Mouse (Mus musculus) cerebellum, adult 8-10 months (tissue): ENCODE results near the gene Nudt2.
"Not testable (repeated sequence)": the region's sequence is repeated elsewhere in the genome, so short reads cannot be mapped to it uniquely, and the experiment has no call there.

ENCODE experiments used
- DNase-seq: peaks from one replicate; pipeline ENCODE4 v3.0.0; 2022

Nudt2 gene

DNA sequence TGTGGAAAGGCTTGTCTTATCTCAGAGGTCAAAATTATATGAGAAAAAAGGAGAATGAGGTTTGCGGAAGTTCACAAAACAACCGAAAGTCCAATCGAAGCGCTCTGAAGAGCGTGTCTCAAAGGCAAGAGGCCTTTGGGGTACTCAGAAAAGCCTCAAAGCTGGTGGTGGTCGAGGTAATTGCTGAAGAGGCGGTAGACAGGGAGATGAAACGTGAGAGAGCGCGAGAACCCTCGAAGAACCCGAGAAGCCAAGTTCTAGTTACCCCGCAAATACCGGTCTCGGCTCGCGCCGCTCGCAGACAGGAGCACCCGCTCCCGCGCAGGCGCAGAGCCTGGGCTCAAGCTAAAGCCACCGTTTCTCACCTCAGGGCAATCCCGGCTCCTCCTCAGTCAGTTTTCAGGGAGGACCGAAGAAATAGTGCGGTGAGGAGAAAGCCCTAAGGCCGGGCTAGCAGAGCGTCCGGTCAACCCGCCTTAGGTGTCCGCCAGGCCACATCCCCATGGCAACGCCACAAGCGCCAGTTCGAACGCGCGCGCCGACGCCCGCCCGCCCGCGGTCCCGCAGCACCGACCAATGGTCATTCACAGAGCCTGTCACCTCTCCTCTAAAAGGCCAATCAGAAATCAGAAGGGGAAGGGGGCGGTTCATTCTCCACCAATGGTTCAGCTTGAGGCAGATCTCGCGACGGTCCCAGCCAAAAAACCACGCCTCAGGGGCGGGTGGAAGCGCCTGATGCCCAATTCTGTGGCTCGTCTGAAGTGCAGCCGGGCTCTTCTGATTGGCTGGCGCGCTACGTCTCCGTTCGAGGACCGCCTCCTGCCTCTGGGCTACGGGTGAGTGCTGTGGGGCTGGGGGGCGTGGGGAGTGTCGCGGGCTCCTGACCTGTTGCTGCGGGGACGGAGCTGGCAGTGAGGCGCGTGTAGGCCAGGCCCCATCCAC, at the start of gene Nudt2, which contains the start of gene Kif24:
Gene Nudt2 (plus strand): TSS at position 807 of the 942 bp plus-strand sequence.
Gene Kif24 (minus strand): TSS at position 543 of the 942 bp plus-strand sequence.
- peak; percentile 97 for DNase-seq

DNA sequence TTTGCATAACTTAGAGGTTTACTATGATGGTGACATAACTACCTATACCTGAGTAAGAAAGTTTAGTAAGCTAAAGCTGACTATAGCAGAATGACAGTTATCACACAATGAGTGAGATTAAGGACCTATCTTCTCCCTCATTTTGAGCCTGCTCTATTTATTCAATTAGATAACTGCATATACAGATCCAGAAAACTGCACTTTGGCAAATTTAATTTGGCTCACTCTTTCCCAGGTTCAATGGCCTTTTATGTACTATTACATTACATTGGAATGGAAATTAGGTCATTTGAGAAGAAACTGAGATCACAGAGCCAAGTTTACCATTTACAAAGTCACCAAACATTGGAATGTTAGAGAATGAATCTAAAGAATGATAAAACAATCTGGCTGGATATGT, 48.0 kb upstream of the Nudt2 start:
- DNase-seq, result no peak

DNA sequence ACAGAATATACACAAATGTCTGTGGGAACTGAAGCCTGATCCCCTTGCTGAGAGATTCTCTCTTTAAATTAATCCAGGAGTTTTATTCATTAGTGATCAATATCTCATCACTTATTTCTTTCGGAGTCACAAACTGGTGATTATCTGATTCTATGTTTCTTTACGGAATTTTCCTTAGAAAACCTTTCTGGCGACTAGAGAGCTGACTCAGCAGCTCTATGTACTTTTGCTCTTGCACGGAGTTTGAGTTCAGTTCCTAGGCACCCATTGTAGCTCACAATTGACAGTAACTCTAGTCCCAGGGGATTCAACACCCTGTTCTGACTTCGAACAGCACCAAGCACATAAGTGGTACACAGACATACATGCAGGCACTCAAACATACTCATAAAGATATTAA, 26.0 kb upstream of the Nudt2 start:
- no peak for DNase-seq

- DNase-seq, result no peak
These were observed 22.1 kb upstream of the Nudt2 start for GRCm38 (mm10) chr4:41442790-41443302.

- DNase-seq, result no peak
These were observed 17.4 kb upstream of the Nudt2 start for GRCm38 (mm10) chr4:41447595-41447994.

GRCm38 (mm10) chr4:41460690-41461089, 4.3 kb upstream of the Nudt2 start:
- no peak for DNase-seq

DNA sequence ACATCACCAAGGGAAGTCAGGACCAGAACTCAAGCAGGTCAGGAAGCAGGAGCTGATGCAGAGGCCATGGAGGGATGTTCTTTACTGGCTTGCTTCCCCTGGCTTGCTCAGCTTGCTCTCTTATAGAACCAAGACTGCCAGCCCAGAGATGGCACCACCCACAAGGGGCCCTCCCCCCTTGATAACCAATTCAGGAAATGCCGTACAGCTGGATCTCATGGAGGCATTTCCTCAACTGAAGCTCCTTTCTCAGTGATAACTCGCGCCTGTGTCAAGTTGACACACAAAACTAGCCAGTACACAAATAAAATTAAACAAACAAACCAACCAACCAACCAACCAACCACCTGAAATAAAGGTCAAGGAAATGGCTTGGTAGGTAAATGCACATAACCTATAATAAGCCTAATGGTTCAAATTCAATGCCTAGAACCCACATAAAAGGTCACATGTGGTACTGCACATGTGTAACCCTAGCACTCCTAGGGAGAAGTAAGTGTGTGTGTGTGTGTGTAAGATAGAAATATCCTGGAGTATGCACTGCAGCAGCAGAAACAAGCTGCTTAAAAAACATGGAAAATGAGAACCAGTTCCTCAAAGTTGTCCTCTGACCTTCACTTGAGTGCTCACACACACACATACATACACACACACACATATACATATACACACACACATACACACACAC, 1.8 kb upstream of the Nudt2 start:
- not testable (repeated sequence) for DNase-seq

DNA sequence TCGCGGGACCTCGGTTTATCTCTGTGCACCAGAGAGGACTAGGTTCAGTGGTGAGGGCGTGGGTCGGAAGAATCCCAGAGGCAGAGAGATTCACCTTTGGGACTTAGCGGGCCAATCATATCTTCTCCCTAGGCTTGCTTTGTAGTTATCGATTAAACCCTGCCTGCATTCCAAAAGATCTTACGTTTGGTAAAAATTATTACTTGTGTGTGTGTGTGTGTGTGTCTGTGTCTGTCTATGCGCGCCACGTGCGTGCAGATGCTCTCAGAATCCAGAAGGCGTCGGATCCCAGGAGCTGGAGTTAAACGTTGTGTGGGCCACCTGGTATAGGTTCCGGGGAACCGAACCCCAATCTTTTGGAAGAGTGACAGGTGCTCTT, 325 bp downstream of the Nudt2 start:
- DNase-seq, result no peak

DNA sequence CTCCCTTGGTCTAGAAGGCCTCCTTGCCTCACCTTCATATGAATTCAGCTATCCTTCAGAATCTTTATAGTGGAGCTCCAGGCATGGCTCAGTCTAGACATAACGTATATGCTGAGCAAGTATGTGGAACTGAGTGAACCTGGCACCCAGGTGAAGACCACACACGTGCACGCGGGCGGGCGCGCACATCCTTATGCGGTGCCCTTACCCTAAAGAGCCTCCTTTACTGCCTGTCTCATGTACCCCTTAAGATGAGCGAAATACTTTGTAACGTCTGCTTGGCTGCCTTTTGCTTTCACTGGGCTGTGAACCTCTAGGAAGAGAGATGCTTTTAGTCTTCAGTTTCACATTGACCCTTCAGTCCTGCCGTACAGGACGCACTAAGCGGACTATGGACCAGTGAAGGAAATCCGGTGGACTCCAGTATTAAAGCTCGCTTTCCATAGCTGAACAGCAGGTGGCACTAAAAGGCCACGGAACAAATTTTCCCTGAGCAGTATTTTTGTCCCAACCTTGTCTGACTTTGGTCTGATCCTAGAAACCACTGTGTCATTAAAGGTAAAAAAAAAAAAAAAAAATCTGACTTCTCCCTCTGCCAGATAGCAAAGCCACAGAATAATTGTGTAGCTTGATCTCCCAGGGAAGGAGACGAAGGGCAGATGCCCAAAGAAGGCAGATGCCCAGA, 3.6 kb downstream of the Nudt2 start:
- DNase-seq, result peak; percentile 55

DNA sequence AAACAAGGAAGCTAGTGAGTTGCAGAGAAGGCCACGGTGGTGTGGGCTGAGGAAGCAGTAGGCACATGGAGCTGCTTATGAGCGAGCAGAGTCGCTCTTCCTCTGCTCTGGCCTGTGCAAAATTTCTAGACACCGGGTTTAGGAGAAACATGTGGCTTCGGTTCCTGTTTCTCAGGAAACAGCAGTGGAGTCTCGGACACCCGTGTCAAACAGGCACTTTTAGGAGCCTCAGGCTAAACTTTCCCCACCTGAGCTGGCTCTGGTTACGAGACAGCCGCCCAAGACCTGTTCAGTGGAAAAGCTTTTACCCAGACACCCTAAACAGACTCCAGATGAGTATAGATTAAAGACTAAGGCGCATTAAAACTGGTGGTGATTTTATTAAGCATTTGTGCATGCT, 4.2 kb downstream of the Nudt2 start:
- DNase-seq, result no peak

GRCm38 (mm10) chr4:41470051-41470683, 5.2 kb downstream of the Nudt2 start:
- no peak for DNase-seq

DNA sequence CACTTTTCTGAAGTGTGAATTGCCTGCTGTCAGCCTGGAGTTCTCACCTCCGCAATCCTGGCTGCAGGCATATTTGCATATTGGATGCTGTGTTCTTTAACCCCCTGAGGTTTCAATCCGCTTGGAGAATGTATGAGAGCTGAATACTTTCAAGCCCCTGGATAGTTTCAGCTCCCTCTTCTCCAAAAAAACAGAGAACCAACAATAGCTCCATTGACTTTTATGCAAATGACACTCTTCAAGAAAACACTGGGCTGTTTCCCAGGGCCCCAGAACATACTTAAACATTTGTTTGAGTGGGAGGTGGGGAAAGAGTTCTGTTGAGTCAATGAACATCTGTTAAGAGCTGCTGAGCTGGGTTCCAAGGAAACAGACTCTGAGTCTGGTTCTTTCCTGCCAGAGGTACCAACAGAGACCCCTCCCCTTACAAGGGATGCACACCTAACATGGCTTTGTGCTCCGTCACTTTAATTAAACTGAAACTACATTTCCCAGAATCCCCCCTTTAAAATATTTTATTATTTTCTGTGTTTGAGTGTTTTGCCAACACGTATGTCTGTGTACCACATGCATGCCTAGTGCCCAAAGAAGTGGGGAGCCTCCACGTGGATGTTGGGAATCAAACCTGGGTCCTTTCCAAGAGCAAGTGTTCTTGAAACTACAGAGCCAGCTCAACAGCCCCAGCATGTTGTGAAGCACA, 5.9 kb downstream of the Nudt2 start:
- DNase-seq, result no peak

DNA sequence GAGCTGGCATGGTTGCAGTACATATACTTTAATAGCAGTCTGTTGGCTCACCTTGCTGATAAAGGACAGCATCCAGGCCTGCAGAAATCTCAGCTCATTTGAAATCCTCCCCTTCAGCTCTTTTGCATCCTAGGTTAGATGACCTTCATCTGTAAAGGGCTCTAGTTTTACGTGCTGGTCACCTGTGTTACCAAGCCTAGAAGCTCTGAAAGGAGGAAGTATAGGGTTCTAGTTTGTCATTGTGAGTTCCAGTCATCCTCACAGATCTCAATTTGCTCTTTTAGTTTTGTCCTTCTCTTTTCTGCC, 6.4 kb downstream of the Nudt2 start:
- no peak for DNase-seq

DNA sequence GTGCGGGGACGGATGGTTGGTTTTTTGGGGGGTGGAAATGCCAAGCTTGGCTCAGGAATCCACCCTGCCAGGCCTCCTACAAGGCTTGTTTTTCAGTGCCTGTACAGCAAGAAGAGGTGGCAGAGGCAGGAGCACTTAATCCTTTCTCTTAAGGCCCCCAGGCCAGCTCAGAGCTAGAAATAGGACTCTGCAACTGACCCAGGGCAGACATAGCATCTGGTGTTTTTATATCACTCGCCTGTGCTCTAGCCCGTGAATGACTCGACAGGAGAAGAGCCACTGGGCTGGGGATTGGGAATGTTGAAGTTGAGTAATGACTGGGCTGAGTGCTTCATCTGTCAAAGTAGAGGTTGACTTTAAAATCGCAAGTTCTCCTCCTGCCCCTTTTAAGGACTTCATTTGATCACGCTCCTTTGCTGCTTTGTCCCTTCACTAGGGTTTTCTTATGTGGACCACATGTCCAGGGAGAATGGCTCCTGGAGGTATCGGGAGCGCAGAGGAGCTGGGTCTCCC, 12.8 kb downstream of the Nudt2 start:
- no peak for DNase-seq

GRCm38 (mm10) chr4:41478751-41479455, 14.0 kb downstream of the Nudt2 start:
- DNase-seq, result no peak

GRCm38 (mm10) chr4:41479456-41479804, 14.5 kb downstream of the Nudt2 start:
- no peak for DNase-seq

DNA sequence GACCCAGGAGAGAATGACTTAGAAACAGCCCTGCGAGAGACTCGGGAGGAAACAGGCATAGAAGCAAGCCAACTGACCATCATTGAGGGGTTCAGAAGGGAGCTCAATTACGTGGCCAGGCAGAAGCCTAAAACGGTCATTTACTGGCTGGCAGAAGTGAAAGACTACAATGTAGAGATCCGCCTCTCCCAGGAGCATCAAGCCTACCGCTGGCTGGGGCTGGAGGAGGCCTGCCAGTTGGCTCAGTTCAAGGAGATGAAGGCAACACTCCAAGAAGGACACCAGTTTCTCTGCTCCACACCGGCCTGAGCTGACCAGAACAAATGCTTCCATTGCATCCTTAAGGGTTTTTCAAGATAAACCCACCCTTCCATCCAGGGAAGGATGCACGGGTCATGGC, 15.3 kb downstream of the Nudt2 start:
- no peak for DNase-seq

DNA sequence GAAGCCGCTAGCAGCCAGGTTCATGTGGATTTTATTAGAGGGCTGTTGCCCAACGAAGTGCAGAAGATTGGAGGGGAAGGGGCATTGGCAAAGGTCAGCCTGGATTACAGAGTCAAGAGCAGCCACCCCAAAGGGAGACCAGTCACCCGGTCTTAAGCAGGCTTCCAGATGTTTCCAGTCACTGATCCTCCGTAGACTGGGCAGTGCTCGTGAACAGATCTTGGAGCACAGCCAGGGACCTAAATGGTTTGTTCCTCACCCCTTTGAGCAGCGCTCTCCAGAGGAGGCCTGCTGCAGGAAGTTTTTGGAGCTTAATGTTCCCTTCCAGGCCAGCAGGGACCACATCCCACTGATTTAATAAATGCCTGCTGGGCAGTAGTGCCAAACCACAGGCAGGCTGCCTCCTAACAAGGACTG, 16.7 kb downstream of the Nudt2 start:
- DNase-seq, result no peak

GRCm38 (mm10) chr4:41492951-41493350, 28.0 kb downstream of the Nudt2 start:
- no peak for DNase-seq

DNA sequence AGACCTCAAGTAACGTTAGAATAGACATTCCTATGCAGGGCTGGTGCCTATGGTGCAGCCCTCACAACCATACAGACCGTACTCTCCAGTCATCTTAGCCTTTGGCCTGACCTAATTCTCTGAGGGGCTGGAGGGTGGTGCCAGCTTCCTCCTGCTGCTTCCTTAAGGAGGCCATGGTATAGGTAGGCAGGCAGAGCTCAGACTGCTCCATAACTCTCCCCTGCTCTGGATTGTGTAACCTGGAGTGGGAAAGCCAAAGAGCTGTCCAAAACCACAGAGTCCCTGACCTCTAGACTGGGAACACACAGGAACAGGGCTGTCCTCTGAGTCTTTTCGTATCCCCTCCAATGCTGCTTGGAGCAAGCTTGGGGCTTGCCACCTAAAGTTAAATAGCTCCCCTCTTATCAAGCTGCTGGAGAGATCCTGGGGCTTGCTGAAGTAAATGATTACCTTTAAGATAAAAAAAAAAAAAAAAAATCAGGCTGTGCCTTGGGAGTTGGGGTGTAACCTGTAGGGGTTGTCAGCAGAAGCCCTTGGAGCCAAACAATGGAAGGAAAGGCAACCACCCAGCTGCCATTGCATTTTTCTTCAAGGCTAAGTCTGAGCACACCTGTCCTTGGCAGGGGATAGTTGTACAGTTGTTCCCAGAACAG, 28.6 kb downstream of the Nudt2 start:
- DNase-seq, result no peak

DNA sequence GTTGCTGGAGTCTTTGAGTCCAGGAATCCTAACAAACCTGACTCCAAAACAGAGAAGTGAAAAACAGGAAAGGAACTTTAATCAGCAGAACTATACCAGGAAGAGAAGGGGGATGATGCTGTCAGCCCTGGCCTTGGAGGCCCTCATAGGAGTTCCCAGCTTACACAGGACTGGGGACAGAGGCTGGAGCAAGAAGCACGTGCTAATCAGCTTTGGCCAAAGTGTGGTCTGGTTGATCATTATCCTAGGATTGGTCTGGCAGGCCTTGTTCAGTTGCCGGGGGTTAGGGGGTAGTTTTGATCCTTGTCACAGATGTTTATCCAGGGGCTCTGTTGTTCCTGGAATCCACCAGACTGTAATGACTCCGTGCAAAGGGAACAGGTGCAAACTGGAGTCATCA, 29.4 kb downstream of the Nudt2 start:
- no peak for DNase-seq
